Mouse (Mus musculus) hindbrain, embryonic 12.5 days (tissue): ENCODE results near the gene Grip1. TPM values are rescaled to one million over a fixed set of nuclear protein-coding genes. Genes with fewer than 3 reads are reported as not detected.

Source experiments
- ATAC-seq: fragments of 200-750 bp; cut with Nextera tagmentation; 2 replicates; pipeline ENCODE4 v1.8.0; 2017; ENCODE audit warnings: moderate TSS enrichment; ENCODE audit not compliant: low FRiP score
- H3K27ac ChIP-seq: fragments of 300-500 bp; sonication (generic); 2 replicates; pipeline ENCODE4 v1.5.1; 2016; ENCODE audit warnings: mild to moderate bottlenecking
- H3K27me3 ChIP-seq: fragments of 300-500 bp; sonication (generic); 2 replicates; pipeline ENCODE4 v1.6.1; 2016; ENCODE audit warnings: mild to moderate bottlenecking
- H3K36me3 ChIP-seq: fragments of 300-500 bp; sonication (generic); 2 replicates; pipeline ENCODE4 v1.6.1; 2016; ENCODE audit warnings: mild to moderate bottlenecking
- H3K4me1 ChIP-seq: fragments of 300-500 bp; sonication (generic); 2 replicates; pipeline ENCODE4 v1.6.1; 2016
- H3K4me2 ChIP-seq: fragments of 300-500 bp; sonication (generic); replicated peaks from 2 replicates; pipeline ENCODE4 v1.6.1; 2016; ENCODE audit warnings: mild to moderate bottlenecking
- H3K4me3 ChIP-seq: fragments of 300-500 bp; sonication (generic); 2 replicates; pipeline ENCODE4 v1.5.1; 2016; ENCODE audit warnings: mild to moderate bottlenecking
- H3K9ac ChIP-seq: fragments of 300-500 bp; sonication (generic); 2 replicates; pipeline ENCODE4 v1.6.1; 2016; ENCODE audit warnings: mild to moderate bottlenecking, moderate library complexity
- H3K9me3 ChIP-seq: fragments of 300-500 bp; sonication (generic); replicated peaks from 2 replicates; pipeline ENCODE4 v1.6.1; 2016; ENCODE audit warnings: mild to moderate bottlenecking
- WGBS: fragments of 180-500 bp; shearing (Covaris S2); methylation state at CpG from one replicate; pipeline ENCODE4 v1.1.7; 2016; 5-methylcytosine and 5-hydroxymethylcytosine counted together
- polyA plus RNA-seq: library from polyadenylated mRNA; unstranded; fragments of >200 nt; fragmentation: Nextera tagmentation; extraction: Ambion mirVana; gene quantifications from 2 replicates; pipeline ENCODE4 v1.2.1, GENCODE M21; 2016

Gene Grip1
- polyA plus RNA-seq, 1 experiment from 2014 or later, result 15.7 TPM

GRCm38 (mm10) chr10:119824521-119824920 is 370.9 kb downstream of the Grip1 start:
- no peak overlapping the region for H3K4me2 ChIP-seq
- H3K4me1 ChIP-seq, result peaks cover 34% of the 10 kb centered on the region
- no peaks in the 10 kb centered on the region for H3K36me3 ChIP-seq
- H3K9me3 ChIP-seq, result no peaks in the 10 kb centered on the region
- H3K4me3 ChIP-seq, result no peak overlapping the region
- peak; percentile 30; the same call in 1 of the 2 replicates for ATAC-seq
- H3K27me3 ChIP-seq, result no peaks in the 10 kb centered on the region
- H3K9ac ChIP-seq, result no peak overlapping the region
- H3K27ac ChIP-seq, result peak overlapping the region; percentile 76
- WGBS, result 56% methylated on average over 11 of the region's 11 CpGs

GRCm38 (mm10) chr10:119830388-119830956 is 376.8 kb downstream of the Grip1 start:
- 82% methylated on average over 6 of the region's 6 CpGs for WGBS
- H3K9me3 ChIP-seq, result peaks cover 8% of the 10 kb centered on the region; the same call in 1 of the 2 replicates
- H3K27me3 ChIP-seq, result no peaks in the 10 kb centered on the region
- H3K4me1 ChIP-seq, result peaks cover 7% of the 10 kb centered on the region
- H3K4me3 ChIP-seq, result no peak overlapping the region
- ATAC-seq, result no peak
- H3K4me2 ChIP-seq, result no peak overlapping the region
- H3K9ac ChIP-seq, result no peak overlapping the region
- no peaks in the 10 kb centered on the region for H3K36me3 ChIP-seq
- H3K27ac ChIP-seq, result no peak overlapping the region

GRCm38 (mm10) chr10:119831086-119831485 is 377.5 kb downstream of the Grip1 start:
- whole genome bisulfite sequencing, result 95% methylated on average over 1 of the region's 1 CpGs

GRCm38 (mm10) chr10:119833334-119833733 is 379.7 kb downstream of the Grip1 start:
- no peak for ATAC-seq
- 0 out of 2 replicates have a peak, but pooled peaks cover 2% of the 10 kb centered on the region for H3K4me1 ChIP-seq
- no peak overlapping the region for H3K27ac ChIP-seq
- H3K27me3 ChIP-seq, result no peaks in the 10 kb centered on the region
- WGBS, result 77% methylated on average over 5 of the region's 5 CpGs
- no peaks in the 10 kb centered on the region for H3K36me3 ChIP-seq
- H3K9ac ChIP-seq, result no peak overlapping the region
- no peak overlapping the region for H3K4me2 ChIP-seq
- no peak overlapping the region for H3K4me3 ChIP-seq
- peaks cover 8% of the 10 kb centered on the region; the same call in 1 of the 2 replicates for H3K9me3 ChIP-seq

More at GRCm38 (mm10) chr10:119831086-119831485, 377.5 kb downstream of the Grip1 start:
- no peak overlapping the region for H3K4me2 ChIP-seq
- H3K27ac ChIP-seq, result no peak overlapping the region
- no peak overlapping the region for H3K4me3 ChIP-seq
- peaks cover 1% of the 10 kb centered on the region; the same call in 1 of the 2 replicates for H3K4me1 ChIP-seq
- H3K9me3 ChIP-seq, result peaks cover 8% of the 10 kb centered on the region; the same call in 1 of the 2 replicates
- ATAC-seq, result no peak
- H3K36me3 ChIP-seq, result no peaks in the 10 kb centered on the region
- H3K9ac ChIP-seq, result no peak overlapping the region
- no peaks in the 10 kb centered on the region for H3K27me3 ChIP-seq

- WGBS, result 73% methylated on average over 4 of the region's 4 CpGs
- Histone ChIP-seq H3K27me3 (no peaks in the 10 kb centered on the region), H3K9ac (no peak overlapping the region), H3K36me3 (no peaks in the 10 kb centered on the region), H3K9me3 (peaks cover 8% of the 10 kb centered on the region; the same call in 1 of the 2 replicates), H3K4me2 (no peak overlapping the region), H3K4me1 (0 out of 2 replicates have a peak, but pooled peaks cover 2% of the 10 kb centered on the region), H3K4me3 (no peak overlapping the region), H3K27ac (no peak overlapping the region)
- ATAC-seq, result no peak
These were observed 380.5 kb downstream of the Grip1 start for GRCm38 (mm10) chr10:119834122-119834521.

- 83% methylated on average over 11 of the region's 11 CpGs for WGBS
- H3K27ac ChIP-seq, result no peak overlapping the region
- no peak for ATAC-seq
These were observed 386.0 kb downstream of the Grip1 start for GRCm38 (mm10) chr10:119839645-119840044.

GRCm38 (mm10) chr10:119842004-119842403 is 388.4 kb downstream of the Grip1 start:
- WGBS, result 87% methylated on average over 4 of the region's 4 CpGs
- no peaks in the 10 kb centered on the region for H3K36me3 ChIP-seq
- no peak overlapping the region for H3K4me3 ChIP-seq
- no peak overlapping the region for H3K9ac ChIP-seq
- no peak overlapping the region for H3K4me2 ChIP-seq
- H3K27ac ChIP-seq, result no peak overlapping the region
- H3K4me1 ChIP-seq, result peaks cover 13% of the 10 kb centered on the region; the same call in 1 of the 2 replicates
- no peak for ATAC-seq
- H3K27me3 ChIP-seq, result no peaks in the 10 kb centered on the region
- H3K9me3 ChIP-seq, result no peaks in the 10 kb centered on the region

More at GRCm38 (mm10) chr10:119839645-119840044, 386.0 kb downstream of the Grip1 start:
- no peaks in the 10 kb centered on the region for H3K27me3 ChIP-seq
- H3K36me3 ChIP-seq, result no peaks in the 10 kb centered on the region
- no peak overlapping the region for H3K4me3 ChIP-seq
- 0 out of 2 replicates have a peak, but pooled peaks cover 4% of the 10 kb centered on the region for H3K4me1 ChIP-seq
- no peaks in the 10 kb centered on the region for H3K9me3 ChIP-seq
- no peak overlapping the region for H3K4me2 ChIP-seq
- no peak overlapping the region for H3K9ac ChIP-seq

GRCm38 (mm10) chr10:119845705-119846410 is 392.2 kb downstream of the Grip1 start:
- H3K9me3 ChIP-seq, result no peaks in the 10 kb centered on the region
- no peaks in the 10 kb centered on the region for H3K36me3 ChIP-seq
- WGBS, result 84% methylated on average over 11 of the region's 11 CpGs
- H3K27ac ChIP-seq, result no peak overlapping the region
- no peaks in the 10 kb centered on the region for H3K27me3 ChIP-seq
- H3K4me2 ChIP-seq, result no peak overlapping the region
- peaks cover 9% of the 10 kb centered on the region; the same call in 1 of the 2 replicates for H3K4me1 ChIP-seq
- H3K4me3 ChIP-seq, result no peak overlapping the region
- no peak for ATAC-seq
- H3K9ac ChIP-seq, result no peak overlapping the region

- Histone ChIP-seq H3K4me3 (no peak overlapping the region), H3K36me3 (no peaks in the 10 kb centered on the region), H3K27ac (no peak overlapping the region), H3K4me2 (no peak overlapping the region), H3K9ac (no peak overlapping the region), H3K27me3 (no peaks in the 10 kb centered on the region), H3K9me3 (no peaks in the 10 kb centered on the region), H3K4me1 (no peaks in the 10 kb centered on the region)
- no peak for ATAC-seq
- 87% methylated on average over 11 of the region's 11 CpGs for WGBS
These were observed 398.0 kb downstream of the Grip1 start for GRCm38 (mm10) chr10:119851594-119851993.

GRCm38 (mm10) chr10:119852582-119853135 is 399.0 kb downstream of the Grip1 start:
- H3K36me3 ChIP-seq, result no peaks in the 10 kb centered on the region
- no peak overlapping the region for H3K4me3 ChIP-seq
- H3K4me1 ChIP-seq, result no peaks in the 10 kb centered on the region
- 86% methylated on average over 7 of the region's 7 CpGs for WGBS
- no peak overlapping the region for H3K27ac ChIP-seq
- H3K9me3 ChIP-seq, result no peaks in the 10 kb centered on the region
- H3K9ac ChIP-seq, result no peak overlapping the region
- no peak overlapping the region for H3K4me2 ChIP-seq
- H3K27me3 ChIP-seq, result no peaks in the 10 kb centered on the region
- no peak for ATAC-seq

- Histone ChIP-seq H3K4me1 (no peaks in the 10 kb centered on the region; the same call in 1 of the 2 replicates), H3K27me3 (no peaks in the 10 kb centered on the region), H3K4me2 (no peak overlapping the region), H3K36me3 (peaks cover 10% of the 10 kb centered on the region), H3K4me3 (no peak overlapping the region), H3K9me3 (peaks cover 26% of the 10 kb centered on the region), H3K27ac (no peak overlapping the region), H3K9ac (no peak overlapping the region)
- WGBS, result 60% methylated on average over 3 of the region's 3 CpGs
- no peak for ATAC-seq
These were observed 414.1 kb downstream of the Grip1 start for GRCm38 (mm10) chr10:119867726-119868125.

- no peak for ATAC-seq
- Histone ChIP-seq H3K4me2 (no peak overlapping the region), H3K4me3 (no peak overlapping the region), H3K27me3 (no peaks in the 10 kb centered on the region), H3K4me1 (no peaks in the 10 kb centered on the region; the same call in 1 of the 2 replicates), H3K36me3 (peaks cover 10% of the 10 kb centered on the region), H3K9me3 (peaks cover 26% of the 10 kb centered on the region), H3K27ac (no peak overlapping the region), H3K9ac (no peak overlapping the region)
- 84% methylated on average over 11 of the region's 11 CpGs for WGBS
These were observed 415.5 kb downstream of the Grip1 start for GRCm38 (mm10) chr10:119868995-119869579.
